Mouse (Mus musculus) urinary bladder, adult 18-20 months (tissue): Measurements from ENCODE around the gene Aebp1.
"Not testable (repeated sequence)": the region's sequence is repeated elsewhere in the genome, so short reads cannot be mapped to it uniquely, and the experiment has no call there.

ENCODE experiments used
- DNase-seq, 2 experiments: peaks; one replicate each; pipeline ENCODE4 v3.0.0; 2022; ENCODE audit warnings: low spot score in 2 of 2, mixed read lengths in 2 of 2

Aebp1 gene

GRCm38 (mm10) chr11:5855902-5856301 is 5.8 kb upstream of the Aebp1 start:
- no peak for DNase-seq

GRCm38 (mm10) chr11:5856479-5857130 is 5.1 kb upstream of the Aebp1 start:
- DNase-seq, result no peak

GRCm38 (mm10) chr11:5858723-5859122 is 3.0 kb upstream of the Aebp1 start:
- DNase-seq, result no peak

GRCm38 (mm10) chr11:5859883-5860550 is 1.7 kb upstream of the Aebp1 start:
- DNase-seq, result no peak

GRCm38 (mm10) chr11:5860639-5861038 is 1.1 kb upstream of the Aebp1 start:
- DNase-seq, result no peak

- DNase-seq, result peak; percentile 44 to 72
Measured at GRCm38 (mm10) chr11:5862394-5863105, 803 bp downstream of the Aebp1 start.

GRCm38 (mm10) chr11:5867196-5867595 is 5.4 kb downstream of the Aebp1 start:
- DNase-seq, result no peak

GRCm38 (mm10) chr11:5868324-5868723 is 6.6 kb downstream of the Aebp1 start:
- no peak for DNase-seq

GRCm38 (mm10) chr11:5869331-5869730 is 7.6 kb downstream of the Aebp1 start:
- no peak for DNase-seq

- no peak for DNase-seq
Measured at GRCm38 (mm10) chr11:5870069-5870468, 8.3 kb downstream of the Aebp1 start.

GRCm38 (mm10) chr11:5872707-5873106 is 11.0 kb downstream of the Aebp1 start:
- DNase-seq, result no peak

- DNase-seq, result no peak
Measured at GRCm38 (mm10) chr11:5873192-5873591, 11.4 kb downstream of the Aebp1 start.

GRCm38 (mm10) chr11:5877421-5877820 is 15.7 kb downstream of the Aebp1 start:
- DNase-seq, result no peak

- peak; percentile 92 to 96 for DNase-seq
Measured at GRCm38 (mm10) chr11:5877921-5878526, 16.3 kb downstream of the Aebp1 start, which contains the start of gene Pold2. Gene Pold2 (minus strand): TSS chr11:5878292.

GRCm38 (mm10) chr11:5878661-5879060 is 16.9 kb downstream of the Aebp1 start:
- DNase-seq, result no peak

GRCm38 (mm10) chr11:5879905-5880304 is 18.2 kb downstream of the Aebp1 start:
- DNase-seq, result no peak

- DNase-seq, result no peak
Measured at GRCm38 (mm10) chr11:5882518-5882917, 20.8 kb downstream of the Aebp1 start.

- DNase-seq, result peak in 1 of 2 experiments; percentile 36
Measured at GRCm38 (mm10) chr11:5886187-5886586, 24.4 kb downstream of the Aebp1 start.

GRCm38 (mm10) chr11:5887250-5887649 is 25.5 kb downstream of the Aebp1 start:
- no peak for DNase-seq

- not testable (repeated sequence) for DNase-seq
Measured at GRCm38 (mm10) chr11:5888563-5888962, 26.8 kb downstream of the Aebp1 start.

- DNase-seq, result no peak
Measured at GRCm38 (mm10) chr11:5892151-5892591, 30.4 kb downstream of the Aebp1 start.

- no peak for DNase-seq
Measured at GRCm38 (mm10) chr11:5892810-5893368, 31.1 kb downstream of the Aebp1 start.
